Mouse (Mus musculus) heart, postnatal 0 days (tissue): ENCODE results near the gene Paxx.
A peak's percentile ranks its signal among the peaks of the same experiment; 100 is the strongest.

Source experiments
- CTCF ChIP-seq: IDR thresholded peaks from 2 replicates; pipeline ENCODE4 v1.5.1; 2016; ENCODE audit warnings: antibody characterized with exemption, control low read depth, low read depth
- EP300 ChIP-seq: IDR thresholded peaks from 2 replicates; pipeline ENCODE4 v1.6.1; 2016; ENCODE audit warnings: antibody characterized with exemption, low read depth

DNA sequence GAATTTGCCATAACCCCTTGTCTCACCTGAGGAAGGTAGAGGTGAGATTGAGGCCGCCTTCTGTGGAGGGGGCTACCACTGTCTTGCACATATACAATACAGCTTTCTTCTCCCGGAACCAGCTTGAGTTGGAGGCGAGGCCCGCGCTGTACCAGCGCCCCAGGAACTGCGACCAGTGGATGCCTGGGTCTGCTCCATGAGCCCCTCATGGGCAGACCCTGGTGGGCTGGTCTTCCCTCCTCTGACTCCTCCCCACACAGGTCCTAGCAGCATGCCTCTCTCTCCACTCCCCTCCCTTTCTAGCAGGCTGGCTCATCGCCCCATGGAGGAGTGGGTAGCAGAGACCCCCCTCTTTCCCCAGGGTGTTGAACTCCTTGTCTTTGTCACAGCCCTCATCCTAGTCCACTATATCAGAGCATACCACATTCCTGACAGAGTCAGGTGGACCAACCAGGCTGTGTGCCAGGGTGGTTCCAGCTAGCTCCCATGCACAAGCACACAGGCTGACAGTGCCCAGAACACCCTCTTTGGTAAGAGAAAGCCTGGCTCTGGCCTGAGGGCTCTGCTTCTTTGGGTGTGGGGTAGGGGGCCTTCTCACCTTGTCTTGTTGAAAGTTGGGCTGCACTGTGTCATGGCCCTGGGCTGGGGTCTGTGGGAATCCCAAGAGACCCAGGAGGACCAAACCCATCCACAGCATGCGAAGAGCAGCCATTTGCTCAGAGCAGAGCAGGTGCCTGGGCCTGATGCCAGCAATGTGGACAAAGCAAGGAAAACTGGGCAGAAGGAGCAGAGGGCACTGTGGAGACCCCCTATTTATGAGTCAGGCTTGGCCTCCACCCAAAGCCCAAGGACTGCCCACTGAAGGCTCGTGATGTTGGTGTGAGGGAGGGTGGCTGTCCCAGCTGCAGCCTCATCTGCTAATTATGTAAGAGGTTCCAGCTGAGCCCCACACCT lies 8.3 kb upstream of the Paxx start:
- TF ChIP-seq CTCF: no peak
- peak; percentile 60 for TF ChIP-seq EP300
